Mouse (Mus musculus) lung, embryonic 16.5 days (tissue): Measurements from ENCODE around the gene BC107364. TPM values are rescaled to one million over a fixed set of nuclear protein-coding genes. Genes with fewer than 3 reads are reported as not detected.
"Not testable (repeated sequence)": the region's sequence is repeated elsewhere in the genome, so short reads cannot be mapped to it uniquely, and the experiment has no call there.

Experiments used
- ATAC-seq: fragments of 200-750 bp; cut with Nextera tagmentation; 2 replicates; pipeline ENCODE4 v1.8.0; 2017; ENCODE audit warnings: low read depth, mild to moderate bottlenecking, moderate library complexity
- H3K27ac ChIP-seq: fragments of 300-500 bp; sonication (generic); 2 replicates; pipeline ENCODE4 v1.5.1; 2014; ENCODE audit warnings: mild to moderate bottlenecking, control low read depth, low read length
- H3K27me3 ChIP-seq: fragments of 300-500 bp; sonication (generic); 2 replicates; pipeline ENCODE4 v1.6.1; 2014; ENCODE audit warnings: low read depth, low read length, mixed read lengths; ENCODE audit not compliant: control insufficient read depth, insufficient read depth
- H3K36me3 ChIP-seq: fragments of 300-500 bp; sonication (generic); 2 replicates; pipeline ENCODE4 v1.6.1; 2014; ENCODE audit warnings: low read length; ENCODE audit not compliant: control insufficient read depth, insufficient read depth
- H3K4me1 ChIP-seq: fragments of 300-500 bp; sonication (generic); replicated peaks from 2 replicates; pipeline ENCODE4 v1.6.1; 2014; ENCODE audit warnings: low read length, mixed read lengths; ENCODE audit not compliant: control insufficient read depth, insufficient read depth
- H3K4me2 ChIP-seq: fragments of 300-500 bp; sonication (generic); 2 replicates; pipeline ENCODE4 v1.6.1; 2014; ENCODE audit warnings: low read depth, low read length, control low read depth
- H3K4me3 ChIP-seq: fragments of 300-500 bp; sonication (generic); 2 replicates; pipeline ENCODE4 v1.5.1; 2014; ENCODE audit warnings: mild to moderate bottlenecking, low read length, control low read depth
- H3K9ac ChIP-seq: fragments of 300-500 bp; sonication (generic); 2 replicates; pipeline ENCODE4 v1.6.1; 2014; ENCODE audit warnings: low read length, control low read depth
- H3K9me3 ChIP-seq: fragments of 300-500 bp; sonication (generic); 2 replicates; pipeline ENCODE4 v1.6.1; 2016; ENCODE audit warnings: low read length; ENCODE audit not compliant: control insufficient read depth
- WGBS: fragments of 180-500 bp; shearing (Covaris S2); extraction: QIAGEN DNeasy Blood & Tissue Kit; methylation state at CpG from one replicate; pipeline ENCODE4 v1.1.7; 2014; 5-methylcytosine and 5-hydroxymethylcytosine counted together
- polyA plus RNA-seq: library from polyadenylated mRNA; unstranded; fragments of >200 nt; fragmentation: Nextera tagmentation; extraction: Ambion mirVana; gene quantifications from 2 replicates; pipeline ENCODE4 v1.2.1, GENCODE M21; 2015

BC107364 gene
- polyA plus RNA-seq, 1 experiment from 2014 or later, result 0.30 TPM

DNA sequence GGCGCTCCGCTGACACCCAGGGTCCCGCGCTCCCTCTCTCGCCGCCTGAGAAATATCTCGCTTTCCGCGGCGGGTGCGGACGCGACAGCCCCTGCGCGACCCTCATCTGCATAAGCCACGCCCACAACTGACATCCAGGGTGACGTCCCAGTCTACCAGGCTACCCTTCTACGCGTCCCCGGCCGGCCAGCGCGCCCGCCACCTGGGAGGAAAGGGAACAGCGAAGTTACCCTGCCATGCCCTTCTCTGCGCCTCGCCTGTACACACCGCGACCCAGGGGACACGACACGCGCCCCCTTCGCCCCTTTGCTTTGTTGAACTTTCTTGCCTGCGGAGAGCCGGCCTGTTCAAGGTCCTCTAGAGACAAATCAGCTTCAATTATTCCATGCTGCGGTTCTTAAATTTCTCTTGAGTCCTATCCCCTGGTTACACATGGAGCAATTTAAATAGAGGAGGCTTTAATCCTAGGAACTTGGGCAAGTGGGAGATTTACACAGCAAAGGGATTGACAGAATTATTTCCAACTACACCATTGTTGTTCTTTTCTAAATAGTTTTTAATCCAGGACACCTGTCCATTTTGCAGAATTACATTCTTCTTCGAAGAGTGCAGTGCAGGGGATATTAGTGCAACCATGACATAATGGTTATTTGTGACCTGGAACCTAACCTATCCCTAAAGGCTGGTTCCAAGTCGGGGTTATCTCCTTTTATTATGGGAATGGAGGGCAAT, 34.9 kb upstream of the BC107364 start:
- WGBS, result 14% methylated on average over 5 of the region's 38 CpGs
- not testable (repeated sequence) for H3K9me3 ChIP-seq, H3K4me1 ChIP-seq, H3K27me3 ChIP-seq, H3K36me3 ChIP-seq
- Histone ChIP-seq H3K27ac (peak overlapping the region; percentile 36; the same call in 1 of the 2 replicates), H3K4me3 (peak overlapping the region; percentile 33), H3K9ac (0 out of 2 replicates have a peak overlapping the region, but pooled peaks have one; percentile 43), H3K4me2 (peak overlapping the region; percentile 56)
- ATAC-seq, result peak; percentile 84

GRCm38 (mm10) chr3:96486064-96486827, 34.1 kb upstream of the BC107364 start:
- peak; percentile 62 for ATAC-seq
- H3K36me3 ChIP-seq, H3K27me3 ChIP-seq, H3K4me3 ChIP-seq, H3K27ac ChIP-seq, H3K4me1 ChIP-seq, H3K9ac ChIP-seq, H3K9me3 ChIP-seq, H3K4me2 ChIP-seq: not testable (repeated sequence)
- 2% methylated on average over 3 of the region's 34 CpGs for WGBS

- Histone ChIP-seq H3K9me3 (no peaks in the 10 kb centered on the region), H3K4me1 (peaks cover 8% of the 10 kb centered on the region; the same call in 1 of the 2 replicates), H3K27ac (no peak overlapping the region), H3K9ac (no peak overlapping the region), H3K36me3 (no peaks in the 10 kb centered on the region), H3K4me2 (0 out of 2 replicates have a peak overlapping the region, but pooled peaks have one; percentile 16), H3K4me3 (no peak overlapping the region), H3K27me3 (no peaks in the 10 kb centered on the region)
- no peak for ATAC-seq
- WGBS, result 85% methylated on average over 2 of the region's 2 CpGs
These were observed 33.3 kb upstream of the BC107364 start for GRCm38 (mm10) chr3:96485361-96485760.

DNA sequence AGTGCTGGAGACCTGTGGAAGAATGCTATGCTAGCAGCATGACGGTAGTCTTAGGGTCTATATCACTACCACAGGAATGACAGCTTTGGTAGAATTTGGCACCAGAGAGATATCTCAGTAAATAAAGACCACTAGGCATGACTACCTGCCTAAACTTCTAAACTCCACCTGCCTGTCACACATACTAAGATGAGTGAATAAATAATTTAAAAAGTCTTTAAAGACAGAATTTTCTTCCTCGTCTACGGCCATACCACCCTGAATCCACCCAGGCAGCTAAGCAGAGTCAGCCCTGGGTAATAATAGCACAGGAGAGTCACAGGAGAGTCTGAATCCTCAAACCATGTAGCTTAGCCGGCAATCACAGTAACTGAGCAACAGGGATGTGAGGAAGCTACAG, 32.8 kb upstream of the BC107364 start:
- Histone ChIP-seq H3K27me3 (no peaks in the 10 kb centered on the region), H3K36me3 (no peaks in the 10 kb centered on the region), H3K4me2 (no peak overlapping the region), H3K27ac (no peak overlapping the region), H3K4me3 (no peak overlapping the region), H3K9ac (no peak overlapping the region), H3K9me3 (no peaks in the 10 kb centered on the region), H3K4me1 (peaks cover 8% of the 10 kb centered on the region; the same call in 1 of the 2 replicates)
- 68% methylated on average over 4 of the region's 4 CpGs for WGBS
- ATAC-seq, result no peak

- no peak for ATAC-seq
- Histone ChIP-seq H3K4me1 (peaks cover 8% of the 10 kb centered on the region; the same call in 1 of the 2 replicates), H3K4me3 (no peak overlapping the region), H3K27ac (no peak overlapping the region), H3K27me3 (no peaks in the 10 kb centered on the region; the same call in 1 of the 2 replicates), H3K9ac (no peak overlapping the region), H3K9me3 (no peaks in the 10 kb centered on the region), H3K4me2 (no peak overlapping the region), H3K36me3 (no peaks in the 10 kb centered on the region)
- WGBS, result 79% methylated on average over 2 of the region's 2 CpGs
These were observed 31.8 kb upstream of the BC107364 start for GRCm38 (mm10) chr3:96483946-96484345.

DNA sequence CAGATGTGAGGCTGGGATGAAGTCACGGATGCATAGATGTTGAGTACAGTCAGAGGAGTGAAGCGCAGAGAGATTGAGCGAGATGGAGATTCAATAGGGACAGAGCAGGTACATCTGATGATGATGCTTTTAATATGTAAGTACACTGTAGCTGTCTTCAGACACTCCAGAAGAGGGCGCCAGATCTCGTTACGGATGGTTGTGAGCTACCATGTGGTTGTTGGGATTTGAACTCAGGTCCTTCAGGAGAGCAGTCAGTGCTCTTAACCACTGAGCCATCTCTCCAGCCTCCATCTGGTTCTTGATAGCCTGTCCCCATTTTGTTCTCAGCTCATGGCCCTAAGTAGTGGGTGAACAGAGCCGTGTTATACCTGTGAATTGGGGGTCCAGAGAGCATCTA, 30.9 kb upstream of the BC107364 start:
- H3K9ac ChIP-seq, H3K36me3 ChIP-seq, H3K4me1 ChIP-seq, H3K9me3 ChIP-seq, H3K4me3 ChIP-seq, H3K4me2 ChIP-seq, H3K27ac ChIP-seq, ATAC-seq, H3K27me3 ChIP-seq: not testable (repeated sequence)
- WGBS, result 55% methylated on average over 7 of the region's 7 CpGs

GRCm38 (mm10) chr3:96482451-96482850, 30.3 kb upstream of the BC107364 start:
- Histone ChIP-seq H3K36me3 (no peaks in the 10 kb centered on the region), H3K4me3 (no peak overlapping the region), H3K9me3 (no peaks in the 10 kb centered on the region), H3K4me1 (peaks cover 4% of the 10 kb centered on the region; the same call in 1 of the 2 replicates), H3K9ac (no peak overlapping the region), H3K27ac (no peak overlapping the region), H3K4me2 (no peak overlapping the region), H3K27me3 (peaks cover 7% of the 10 kb centered on the region)
- 82% methylated on average over 13 of the region's 13 CpGs for WGBS
- no peak for ATAC-seq

GRCm38 (mm10) chr3:96481856-96482255, 29.8 kb upstream of the BC107364 start:
- 79% methylated on average over 3 of the region's 3 CpGs for WGBS
- H3K36me3 ChIP-seq, result no peaks in the 10 kb centered on the region
- ATAC-seq, result no peak

GRCm38 (mm10) chr3:96480684-96481270, 28.7 kb upstream of the BC107364 start:
- WGBS, result 77% methylated on average over 4 of the region's 4 CpGs
- Histone ChIP-seq H3K4me1 (no peaks in the 10 kb centered on the region), H3K9me3 (no peaks in the 10 kb centered on the region), H3K9ac (no peak overlapping the region), H3K4me3 (no peak overlapping the region), H3K36me3 (no peaks in the 10 kb centered on the region), H3K27me3 (peaks cover 17% of the 10 kb centered on the region), H3K4me2 (no peak overlapping the region), H3K27ac (no peak overlapping the region)
- ATAC-seq, result no peak

More at GRCm38 (mm10) chr3:96481856-96482255, 29.8 kb upstream of the BC107364 start:
- no peaks in the 10 kb centered on the region for H3K4me1 ChIP-seq
- peaks cover 10% of the 10 kb centered on the region for H3K27me3 ChIP-seq
- no peaks in the 10 kb centered on the region for H3K9me3 ChIP-seq
- H3K27ac ChIP-seq, result no peak overlapping the region
- no peak overlapping the region for H3K4me2 ChIP-seq
- no peak overlapping the region for H3K9ac ChIP-seq
- no peak overlapping the region for H3K4me3 ChIP-seq
